Mouse (Mus musculus): ENCODE data around the gene Cdc14a.

Gene Cdc14a

DNA sequence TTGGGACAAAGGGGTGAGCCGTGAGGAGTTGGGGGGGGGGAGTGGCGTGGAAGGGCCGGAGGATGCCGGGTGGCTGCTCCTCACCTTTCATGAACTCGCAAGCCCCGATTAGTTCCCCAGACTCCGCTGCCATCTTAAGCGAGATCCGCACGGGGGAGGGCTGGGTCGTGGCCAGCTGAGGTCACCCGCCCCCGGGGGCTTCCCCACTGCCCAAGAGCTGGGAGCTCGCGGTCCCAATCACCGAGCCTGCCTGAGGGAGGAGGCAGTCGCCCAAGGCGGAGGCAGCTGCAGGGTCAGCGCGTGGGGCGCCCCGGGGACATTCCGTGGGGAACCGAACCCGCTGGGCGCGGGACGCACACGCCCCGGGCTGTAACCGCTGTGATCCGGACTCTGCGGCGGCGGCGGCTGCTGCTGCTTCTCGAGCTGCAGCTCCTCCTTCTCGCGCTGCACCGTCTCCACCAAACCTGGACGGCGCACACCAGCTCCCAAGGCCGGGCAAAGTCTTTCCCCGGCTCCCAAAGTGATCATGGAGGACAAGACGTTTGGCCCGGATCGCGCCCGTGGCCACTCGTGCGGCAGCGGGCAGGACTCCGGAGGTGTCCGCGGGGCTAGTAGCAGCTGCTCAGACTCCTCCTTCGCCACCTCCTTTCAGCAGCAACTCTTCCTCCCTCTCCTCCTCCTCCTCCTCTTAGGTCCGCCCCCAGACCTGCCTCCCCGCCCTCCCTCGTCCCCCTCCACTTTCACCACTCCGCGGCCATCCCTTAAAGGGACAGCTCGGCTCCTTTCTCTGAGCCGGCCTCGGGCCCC is at the start of gene Cdc14a:
TSS of gene Cdc14a (minus strand) at position 680 of the 807 bp plus-strand sequence.
- DNase-seq (ENCODE audit: low spot score in 2 of 2): peak; percentile 42 to 79

GRCm38 (mm10) chr3:116465709-116466108 is 41.9 kb upstream of the Cdc14a start:
- DNase-seq (ENCODE audit: low spot score in 2 of 2): no peak

DNA sequence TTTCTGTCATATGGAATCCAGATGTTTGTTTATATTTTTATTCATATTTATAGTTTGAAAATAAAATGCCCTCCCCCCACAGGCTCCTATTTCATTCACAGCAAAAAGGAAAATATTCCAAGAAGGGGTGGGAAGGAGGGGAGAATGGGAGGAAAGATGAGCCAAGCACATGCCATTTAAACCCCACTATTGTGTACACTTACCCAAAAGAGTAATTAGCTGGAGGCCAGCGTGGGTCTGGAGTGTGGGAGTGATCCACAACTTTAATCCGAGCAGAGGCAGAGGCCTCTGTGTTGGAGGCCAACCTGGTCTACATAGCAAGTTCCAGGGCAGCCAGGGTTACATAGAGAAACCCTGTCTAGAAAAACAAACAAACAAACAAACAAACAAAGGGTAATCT is 40.5 kb upstream of the Cdc14a start:
- DNase-seq (ENCODE audit: low spot score in 2 of 2): no peak

DNA sequence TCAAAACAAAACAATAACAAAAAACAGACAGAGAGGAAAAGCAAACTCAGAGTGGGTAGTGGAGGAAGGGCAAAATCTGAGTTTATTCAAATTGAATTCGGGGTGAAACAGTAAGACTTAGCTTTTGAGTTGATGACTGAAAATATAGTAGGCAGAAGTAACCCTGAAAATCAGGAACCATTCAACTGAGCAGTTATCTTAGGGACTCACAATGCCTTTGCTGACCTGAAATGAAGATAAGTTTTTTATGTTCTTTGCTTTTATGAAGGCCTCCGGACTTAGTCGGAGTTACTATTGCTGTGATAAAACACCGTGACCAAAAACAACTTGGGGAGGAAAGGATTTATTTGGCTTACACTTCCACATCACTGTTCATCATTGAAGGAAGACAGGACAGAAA is 37.2 kb upstream of the Cdc14a start:
- DNase-seq (ENCODE audit: low spot score in 2 of 2): no peak

GRCm38 (mm10) chr3:116454529-116454928 is 30.7 kb upstream of the Cdc14a start:
- DNase-seq (ENCODE audit: low spot score in 2 of 2): no peak

- no peak for DNase-seq (ENCODE audit: low spot score in 2 of 2)
These were observed 26.9 kb upstream of the Cdc14a start for GRCm38 (mm10) chr3:116450741-116451140.

DNA sequence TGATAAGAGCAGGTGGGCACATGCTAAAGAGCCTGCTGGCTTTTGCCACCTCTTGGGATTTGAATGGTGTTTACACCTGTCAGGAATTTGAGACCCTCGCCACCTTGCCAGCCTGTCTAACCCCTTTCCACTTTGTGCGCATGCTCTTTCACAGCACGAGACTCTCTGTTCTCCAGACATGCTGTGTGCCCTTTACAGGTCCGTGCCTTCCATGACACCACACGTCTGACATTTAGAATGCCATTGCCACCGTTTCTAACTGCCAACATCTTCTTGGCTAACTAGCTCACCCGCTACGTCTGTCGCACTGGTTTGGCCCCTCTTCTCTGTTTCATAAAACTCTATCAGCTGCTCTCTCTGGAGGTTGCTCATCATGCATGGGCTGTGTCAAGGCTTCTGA is 20.5 kb upstream of the Cdc14a start:
- DNase-seq (ENCODE audit: low spot score in 2 of 2): no peak

DNA sequence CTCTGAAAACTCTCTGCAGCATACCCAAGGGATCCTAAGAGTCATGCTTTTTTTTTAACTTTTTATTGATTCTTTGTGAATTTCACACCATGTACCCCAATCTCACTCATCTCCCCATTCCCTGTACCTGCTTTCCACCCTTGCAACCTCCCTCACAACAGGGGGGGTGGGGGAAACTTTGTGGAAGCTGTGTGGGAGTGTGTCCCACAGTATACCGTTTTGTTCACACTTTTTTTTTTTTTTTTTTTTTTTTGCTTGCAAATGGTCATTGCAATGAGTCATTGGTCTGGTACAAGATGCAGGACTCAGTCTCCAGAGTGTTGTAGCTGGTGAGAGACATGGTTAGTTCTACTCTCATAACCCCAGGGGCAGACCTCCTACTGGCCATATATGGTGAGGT is 19.0 kb upstream of the Cdc14a start:
- DNase-seq (ENCODE audit: low spot score in 2 of 2): no peak

DNA sequence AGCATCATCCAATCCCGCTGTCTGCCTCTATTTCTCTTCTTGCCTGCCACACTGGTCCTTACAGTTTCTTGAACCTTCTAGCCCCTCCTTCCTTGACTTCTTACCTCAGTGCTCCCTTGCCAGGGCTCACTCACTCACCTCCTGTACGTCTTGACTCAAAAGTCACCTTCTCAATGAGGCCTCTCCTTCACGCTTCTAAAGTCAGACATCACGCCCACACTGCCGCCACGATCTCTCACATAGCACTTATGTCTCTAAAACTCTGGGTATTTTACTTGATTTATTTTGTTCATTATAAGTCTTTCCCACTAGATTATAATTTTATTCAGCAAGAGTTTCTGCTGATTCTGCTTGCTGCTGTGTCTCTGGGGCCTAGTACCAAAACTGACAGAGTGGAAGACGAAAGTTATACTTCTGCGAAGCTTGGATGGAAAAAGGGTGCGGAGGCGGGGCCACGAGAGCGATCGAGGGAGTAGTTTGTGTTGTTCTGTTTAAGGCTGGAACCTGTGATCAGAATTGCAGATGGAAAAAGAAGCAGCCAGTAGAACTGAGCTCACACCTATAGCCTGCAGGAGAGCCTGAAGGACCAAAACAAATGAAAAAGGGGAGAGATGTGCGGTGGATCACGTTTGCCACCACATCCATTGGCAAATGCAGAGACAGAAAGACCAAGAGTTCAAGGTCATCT is 17.8 kb upstream of the Cdc14a start:
- no peak for DNase-seq (ENCODE audit: low spot score in 2 of 2)

DNA sequence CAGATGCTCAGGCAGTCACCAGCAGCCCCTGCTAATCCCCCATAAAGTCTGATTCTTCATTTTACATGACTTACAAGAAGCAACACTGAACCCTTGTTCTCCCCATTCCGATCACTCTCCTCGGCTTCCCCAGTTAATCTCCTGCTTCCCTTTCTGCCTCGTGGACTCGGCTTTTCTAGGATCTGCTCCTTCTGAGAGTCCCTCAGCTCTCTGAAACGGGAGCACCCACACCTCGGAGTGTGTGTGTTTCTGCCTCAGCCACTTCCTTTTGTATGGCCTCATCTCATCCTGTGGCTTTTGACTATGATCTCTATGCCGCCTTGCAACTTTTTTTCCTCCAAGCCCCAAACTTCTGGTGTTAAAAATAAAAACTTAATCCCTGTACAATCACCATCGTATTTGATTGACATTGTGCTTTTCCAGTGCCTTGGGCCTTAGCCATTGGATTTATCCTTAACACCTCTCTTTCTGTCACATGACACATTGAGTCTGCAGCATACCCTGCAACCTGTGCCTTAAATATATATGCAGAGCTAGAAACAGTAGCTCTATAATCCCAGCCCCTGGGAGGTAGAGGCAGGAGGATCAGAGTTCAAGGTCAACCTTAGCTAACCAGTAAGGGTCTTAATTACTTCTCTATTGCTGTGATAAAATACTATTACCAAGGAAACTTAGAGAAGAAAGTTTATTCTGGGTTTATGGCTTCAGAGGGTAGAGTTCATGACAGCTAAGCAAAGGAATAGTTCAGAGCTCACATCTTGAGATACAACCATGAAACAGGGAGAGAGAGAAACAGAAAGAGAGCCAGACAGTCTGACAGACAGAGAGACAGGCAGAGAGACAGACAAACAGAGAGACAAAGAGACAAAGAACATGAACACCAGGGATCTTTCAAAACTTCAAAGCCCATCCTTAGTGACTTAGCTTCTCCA is 16.5 kb upstream of the Cdc14a start:
- DNase-seq (ENCODE audit: low spot score in 2 of 2): no peak

GRCm38 (mm10) chr3:116436811-116437601 is 13.2 kb upstream of the Cdc14a start:
- no peak for DNase-seq (ENCODE audit: low spot score in 2 of 2)

DNA sequence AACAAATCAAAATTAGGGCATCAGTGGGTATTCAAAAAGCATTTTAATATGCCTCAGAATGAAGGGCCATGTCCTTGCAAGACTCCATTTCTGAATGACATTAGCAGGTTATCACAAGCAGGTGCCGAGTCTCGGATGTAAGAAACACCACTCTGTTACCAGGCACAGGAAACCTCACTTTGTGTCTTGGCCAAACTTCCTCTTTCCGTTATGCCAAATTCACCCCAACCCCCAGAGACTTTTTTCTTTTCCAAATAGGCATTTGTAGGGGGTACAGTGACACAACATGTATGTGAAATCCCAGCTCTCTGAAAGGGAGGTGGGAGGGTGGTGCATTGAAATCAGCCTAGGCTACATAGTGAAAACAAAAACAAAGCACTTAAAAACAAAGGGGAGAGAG is 12.3 kb upstream of the Cdc14a start:
- no peak for DNase-seq (ENCODE audit: low spot score in 2 of 2)

DNA sequence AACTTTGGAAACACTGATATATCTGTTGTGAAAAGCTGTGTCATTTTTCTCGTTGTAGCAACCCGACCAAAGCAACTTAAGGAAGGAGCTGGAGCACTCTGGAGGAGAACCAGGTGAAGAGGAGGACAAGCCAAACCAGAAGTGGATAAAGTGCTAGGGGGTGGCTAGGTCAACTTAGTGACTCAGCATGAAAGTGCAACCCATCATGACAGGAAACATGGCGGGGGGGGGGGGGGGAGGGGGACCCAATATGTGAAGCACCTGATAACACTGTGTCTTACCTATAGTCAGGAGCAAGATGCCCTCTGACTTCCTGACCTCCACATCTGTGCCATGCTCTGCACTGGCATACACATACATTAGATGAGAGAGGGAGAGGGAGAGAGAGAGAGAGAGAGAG is 10.9 kb upstream of the Cdc14a start:
- DNase-seq (ENCODE audit: low spot score in 2 of 2): no peak

DNA sequence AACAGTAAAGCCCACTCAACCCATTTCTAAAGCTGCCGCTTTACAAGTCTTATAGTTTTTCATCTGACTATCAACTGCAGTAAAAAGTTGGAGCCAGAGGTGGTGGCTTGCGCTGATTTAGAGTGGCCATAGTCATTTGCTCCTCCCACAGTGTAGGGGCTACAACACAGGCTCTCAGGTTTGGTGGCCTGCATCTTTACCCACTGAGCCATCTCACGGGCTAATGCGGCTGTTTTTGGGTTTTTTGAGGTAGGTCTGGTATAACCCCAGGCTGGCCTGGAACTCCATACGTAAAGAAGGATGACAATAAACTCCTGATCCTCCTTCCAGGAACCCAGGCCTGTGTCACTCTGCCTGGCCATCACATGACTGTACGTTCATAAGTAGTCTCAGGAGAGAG is 2.1 kb upstream of the Cdc14a start:
- no peak for DNase-seq (ENCODE audit: low spot score in 2 of 2)

GRCm38 (mm10) chr3:116424973-116425284 is 1.1 kb upstream of the Cdc14a start:
- peak; percentile 45 to 75 for DNase-seq (ENCODE audit: low spot score in 2 of 2)

- no peak for DNase-seq (ENCODE audit: low spot score in 2 of 2)
These were observed 534 bp upstream of the Cdc14a start for GRCm38 (mm10) chr3:116424160-116424972.

DNA sequence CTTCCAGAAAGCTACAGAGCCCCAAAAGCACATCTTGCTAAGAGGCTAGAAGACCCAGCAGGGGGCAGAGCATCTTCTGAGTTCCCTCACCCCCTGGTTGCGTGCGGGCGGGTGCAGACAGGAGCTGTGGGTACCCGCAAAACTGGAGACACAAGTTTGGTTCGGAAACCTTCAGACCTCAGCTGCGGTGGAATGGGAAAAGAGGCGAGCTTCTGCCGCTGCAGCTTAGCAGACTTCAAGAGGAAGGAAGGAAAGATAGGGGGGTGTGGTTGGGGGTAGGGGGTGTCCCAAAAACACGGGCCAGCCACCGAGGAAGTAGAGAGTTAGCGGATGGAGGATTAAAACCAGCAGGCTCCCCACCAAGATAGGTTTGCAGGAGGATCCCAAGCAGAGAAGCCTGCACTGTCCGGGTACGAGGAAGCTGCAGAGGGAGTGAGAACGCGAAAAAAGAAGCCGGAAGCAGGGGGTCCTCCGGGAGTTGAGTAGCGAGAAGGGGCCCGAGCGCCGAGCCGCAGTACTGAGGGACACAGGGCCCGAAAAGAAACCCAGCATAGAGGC is 958 bp downstream of the Cdc14a start:
- peak in 1 of 2 experiments; percentile 53 for DNase-seq (ENCODE audit: low spot score in 2 of 2)

- no peak for DNase-seq (ENCODE audit: low spot score in 2 of 2)
These were observed 1.8 kb downstream of the Cdc14a start for GRCm38 (mm10) chr3:116422074-116422473.

DNA sequence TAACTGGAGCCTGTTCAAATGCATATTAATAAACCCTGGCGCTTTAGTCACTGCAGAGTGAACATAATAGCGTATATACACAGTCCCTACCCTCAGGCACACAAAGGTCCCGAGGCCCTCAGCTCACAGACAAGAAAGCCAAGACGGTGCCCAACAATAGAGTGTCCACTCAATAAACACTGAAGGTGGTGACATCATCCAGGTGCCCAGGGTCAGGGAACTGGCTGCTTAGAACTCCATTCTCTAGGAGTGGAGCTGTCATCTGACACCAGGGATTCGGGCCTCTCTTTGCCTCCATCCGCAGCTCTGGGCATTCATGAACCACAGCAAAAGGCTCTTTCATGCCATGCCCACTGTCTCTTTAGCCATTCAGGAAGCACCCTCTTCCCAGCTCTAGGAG is 2.7 kb downstream of the Cdc14a start:
- no peak for DNase-seq (ENCODE audit: low spot score in 2 of 2)

DNA sequence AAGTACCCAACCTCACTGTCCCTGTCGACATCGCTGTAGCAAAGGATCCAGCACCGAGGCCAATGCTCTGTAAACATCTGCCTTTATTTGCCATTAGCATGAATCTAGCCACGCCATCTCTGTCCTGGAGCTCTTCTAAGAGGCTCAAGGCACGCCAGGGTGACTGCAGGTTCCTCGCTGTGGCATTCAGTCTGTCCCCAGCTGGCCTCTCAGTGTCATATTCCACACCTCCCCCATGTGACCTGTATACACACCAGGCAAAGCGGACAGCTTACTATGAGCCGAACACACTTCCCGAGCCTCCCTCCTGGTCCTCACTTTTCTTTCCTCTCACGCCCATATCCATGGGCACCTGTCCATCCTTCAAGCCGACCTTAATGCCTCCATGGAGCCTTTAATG is 4.0 kb downstream of the Cdc14a start:
- DNase-seq (ENCODE audit: low spot score in 2 of 2): no peak

Measured in cerebellum, postnatal 4 days (tissue).